Mouse (Mus musculus): ENCODE data around the gene Osr1.

Osr1 gene

DNA sequence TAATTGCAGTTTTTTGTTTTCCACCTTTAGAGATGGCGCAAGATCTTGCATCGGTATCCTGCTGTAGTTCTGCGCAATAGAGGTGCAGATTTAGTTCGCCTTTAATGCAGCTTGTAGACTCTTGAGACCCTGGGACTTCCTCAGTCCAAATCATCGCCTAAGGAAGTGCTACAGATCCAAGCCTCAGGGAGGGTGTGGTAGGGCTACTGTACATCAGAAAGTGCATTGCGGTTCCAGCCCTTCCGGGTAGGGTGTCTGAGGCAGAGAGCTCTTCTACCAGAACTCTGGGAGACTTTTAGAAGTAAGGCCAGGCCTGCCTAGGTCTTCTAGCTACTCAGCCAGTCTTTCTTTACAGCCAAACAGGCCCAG lies 15.2 kb downstream of the Osr1 start:
- in situ Hi-C loops (cut with MboI): no loop called here

DNA sequence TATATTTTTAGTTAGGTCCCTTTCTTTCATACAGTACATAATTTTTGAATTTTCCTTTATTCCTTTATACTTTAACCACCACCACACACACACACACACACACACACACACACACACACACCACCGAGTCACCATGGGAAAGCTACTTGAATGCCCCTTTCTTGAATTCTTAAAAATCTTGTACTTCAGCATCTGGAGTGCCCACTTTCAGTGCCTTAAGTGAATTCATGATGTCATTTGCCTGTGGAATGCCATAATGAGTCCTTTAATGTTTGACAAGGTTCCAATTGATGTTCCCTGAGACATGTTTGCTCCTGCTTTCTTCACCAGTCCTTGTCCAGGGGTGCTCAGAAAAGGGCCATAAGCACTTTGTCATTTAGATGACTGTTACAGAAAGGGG lies 17.8 kb downstream of the Osr1 start:
- in situ Hi-C loops (cut with MboI): no loop called here

DNA sequence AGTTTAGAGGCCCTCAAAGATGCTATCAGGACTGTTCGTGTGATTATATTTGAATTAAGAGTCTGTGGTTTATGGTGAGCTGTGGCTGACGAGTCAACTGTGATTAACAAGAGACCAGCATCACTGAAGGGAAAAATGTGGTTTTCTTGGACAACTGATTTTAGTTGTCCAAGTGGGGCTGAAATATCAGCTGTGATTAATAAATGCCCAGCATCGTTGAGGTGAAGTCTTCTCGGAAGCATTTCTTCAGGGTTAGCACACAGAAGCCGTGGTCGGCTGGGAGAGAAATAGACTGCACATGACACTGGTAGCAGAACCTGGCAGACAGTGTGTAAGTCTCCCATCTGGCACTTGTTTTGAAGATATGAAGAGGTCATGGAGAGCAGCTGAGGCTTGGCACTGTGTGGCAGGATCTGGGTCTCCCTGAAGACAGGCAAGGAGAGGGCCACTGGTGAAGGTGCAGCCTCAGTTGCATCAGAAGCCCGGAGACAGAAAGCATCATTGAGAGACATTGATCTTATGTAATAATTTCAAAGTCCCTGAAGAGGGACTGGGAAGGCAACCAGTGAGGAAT lies 19.7 kb downstream of the Osr1 start:
- in situ Hi-C loops (cut with MboI): no loop called here

DNA sequence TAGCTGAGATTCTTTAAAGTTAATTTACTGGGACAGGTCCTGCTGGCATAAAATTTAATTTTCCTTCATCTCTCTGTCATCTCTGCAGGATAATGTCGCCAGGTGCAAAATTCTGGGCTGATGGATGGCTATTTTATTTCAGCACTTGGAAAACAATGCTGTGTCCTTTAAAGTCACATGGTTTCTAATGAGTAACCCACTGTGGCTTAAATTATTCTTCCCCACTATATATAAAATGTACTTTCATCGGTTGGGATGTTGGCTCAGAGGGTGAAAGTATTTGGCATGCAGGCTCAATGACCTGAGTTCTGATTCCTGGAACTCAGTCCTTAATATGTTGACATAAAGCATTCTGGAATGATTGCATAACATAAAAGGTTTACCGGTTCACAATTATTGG lies 21.2 kb downstream of the Osr1 start:
- in situ Hi-C loops (cut with MboI): no loop called here

DNA sequence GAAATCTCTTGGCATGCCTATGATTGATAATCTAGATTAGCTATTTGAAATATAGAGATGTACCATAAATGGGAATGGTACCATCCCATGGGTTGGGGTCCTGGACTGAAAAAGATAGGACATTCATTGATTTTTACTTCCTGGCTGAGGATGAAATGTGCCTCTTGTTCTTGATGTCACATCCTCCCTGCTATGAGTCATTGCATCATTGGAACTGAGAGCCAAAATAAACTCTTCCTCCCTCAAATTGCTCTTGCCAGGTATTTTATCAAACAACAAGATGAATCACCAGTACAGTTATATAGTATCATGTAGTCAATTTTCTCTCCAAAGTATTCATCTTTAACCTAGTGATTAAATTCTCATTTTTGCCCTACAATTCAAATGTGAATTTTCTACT lies 28.3 kb downstream of the Osr1 start:
- in situ Hi-C loops (cut with MboI): no loop called here
